Mouse (Mus musculus): ENCODE results near the gene Arhgef38.

DNA sequence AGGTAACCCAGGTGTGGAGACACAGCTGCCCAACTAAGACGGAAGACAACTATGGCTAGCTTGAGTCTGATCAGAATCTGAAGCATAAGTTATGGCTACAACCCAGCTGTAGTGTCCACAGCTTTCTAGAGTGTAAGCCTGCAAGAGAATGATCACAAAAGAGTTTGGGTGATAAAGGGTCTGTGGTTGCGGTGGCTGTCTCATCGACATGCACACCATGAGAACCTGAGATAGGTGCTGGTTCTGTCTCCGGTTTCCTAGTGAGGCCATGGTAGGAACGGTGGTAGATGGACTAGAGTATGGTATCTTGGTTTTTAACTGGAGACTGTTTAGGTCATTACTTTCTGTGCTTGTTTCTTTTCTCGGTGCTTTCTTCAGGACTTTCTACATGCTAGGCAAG, 136.8 kb downstream of the Arhgef38 start:
- TF ChIP-seq CTCF (conservative IDR thresholded peaks at IDR 0.05; ENCODE audit: low read length) = no peak
- no peak for TF ChIP-seq POU5F1 (IDR thresholded peaks at IDR 0.05; ENCODE audit: borderline replicate concordance, low read length)
- TF ChIP-seq NANOG (IDR thresholded peaks at IDR 0.05; ENCODE audit: borderline replicate concordance, low read length) = no peak
